Mouse (Mus musculus): ENCODE results near the gene Ttc32.

DNA sequence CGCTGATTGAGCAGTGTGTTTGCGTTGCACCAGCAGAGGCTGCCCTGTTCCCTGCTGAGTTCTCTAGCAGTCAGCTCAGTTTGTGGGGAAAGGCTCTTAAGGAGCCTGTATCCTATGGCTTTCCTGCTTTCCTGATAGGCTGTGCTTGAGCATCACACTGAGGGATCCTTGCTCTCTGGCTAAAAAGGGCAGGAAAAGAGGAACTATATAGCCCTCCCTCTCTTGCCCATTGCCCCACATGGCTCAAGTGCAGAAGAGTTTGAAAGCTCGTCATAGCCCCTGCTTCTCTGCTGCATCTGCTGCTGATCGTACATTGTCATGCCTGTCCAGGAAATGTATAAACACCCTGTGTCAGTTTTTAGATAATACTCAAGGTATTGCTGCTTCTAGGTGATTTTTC lies 22.7 kb upstream of the Ttc32 start:
- TF ChIP-seq GATA1 (IDR thresholded peaks at IDR 0.05; ENCODE audit: borderline replicate concordance, low read length) (no peak), FLI1 (IDR thresholded peaks at IDR 0.05; ENCODE audit: low read length) (no peak)
